Mouse (Mus musculus) heart, postnatal 0 days (tissue): ENCODE results near the gene Nfatc2ip.

ENCODE experiments used
- CTCF ChIP-seq: IDR thresholded peaks from 2 replicates; pipeline ENCODE4 v1.5.1; 2016; ENCODE audit warnings: antibody characterized with exemption, control low read depth, low read depth
- EP300 ChIP-seq: IDR thresholded peaks from 2 replicates; pipeline ENCODE4 v1.6.1; 2016; ENCODE audit warnings: antibody characterized with exemption, low read depth

GRCm38 (mm10) chr7:126445104-126445815 is 48.7 kb upstream of the Nfatc2ip start:
- TF ChIP-seq EP300 (no peak), CTCF (no peak)
